Mouse (Mus musculus): Measurements from ENCODE around the gene Gpr18. TPM values are rescaled to one million over a fixed set of nuclear protein-coding genes. Genes with fewer than 3 reads are reported as not detected.

The Gpr18 gene
- total and polyA plus RNA-seq, 3 experiments: 33.5 to 46.2 (median 37.0) TPM

GRCm38 (mm10) chr14:121879266-121879840 lies 36.2 kb downstream of the Gpr18 start:
- TF ChIP-seq RCOR1 (conservative IDR thresholded peaks at IDR 0.05; ENCODE audit: low read depth, low read length) (no peak), HCFC1 (IDR thresholded peaks at IDR 0.05; ENCODE audit: low read depth, low read length) (no peak), JUN (IDR thresholded peaks at IDR 0.05; ENCODE audit: insufficient read depth, low read depth, low read length) (no peak)
- Histone ChIP-seq H3K4me1 (ENCODE audit: control insufficient read depth in 1 of 2, insufficient read depth in 2 of 2) (peaks cover 7 to 63% of the 10 kb centered on the region in 2 experiments), H3K36me3 (replicated peaks in 1 of 2; ENCODE audit: control insufficient read depth in 1 of 2, insufficient read depth in 1 of 2, low read length in 1 of 2) (peaks cover 6 to 35% of the 10 kb centered on the region in 2 experiments), H3K9ac (ENCODE audit: insufficient read depth, low read depth) (peak overlapping the region; percentile 70), H3K9me3 (replicated peaks; ENCODE audit: low read length) (no peaks in the 10 kb centered on the region), H3K4me3 (replicated peaks in 1 of 3; ENCODE audit: low read depth in 2 of 3, low read length in 2 of 3, poor library complexity in 1 of 3) (peak overlapping the region; percentile 83 to 99 (median 94)), H3K79me2 (replicated peaks; ENCODE audit: control insufficient read depth, extremely low read depth, insufficient read depth, poor library complexity, severe bottlenecking) (no peaks in the 10 kb centered on the region; the same call in 1 of the 2 replicates), H3K4me2 (ENCODE audit: insufficient read depth, low read depth, poor library complexity, severe bottlenecking) (peak overlapping the region; percentile 42), H3K27me3 (replicated peaks) (no peaks in the 10 kb centered on the region), H3K27ac (ENCODE audit: insufficient read depth, low read depth) (no peak overlapping the region)
- dilution Hi-C loops (cut with MboI; ENCODE audit: extremely low pct_ligation_motif_present, extremely low pct_unique_long_range_greater_than_20kb, low sequenced_read_pairs): no loop called here
- in situ Hi-C loops (cut with MboI; ENCODE audit: low pct_ligation_motif_present, low pct_unique_long_range_greater_than_20kb, low sequenced_read_pairs): no loop called here
- no peak for DNase-seq (ENCODE audit: extremely low read depth)

- Histone ChIP-seq H3K27me3 (replicated peaks) (no peaks in the 10 kb centered on the region), H3K4me1 (ENCODE audit: control insufficient read depth in 1 of 2, insufficient read depth in 2 of 2) (peaks cover 8 to 66% of the 10 kb centered on the region in 2 experiments), H3K27ac (ENCODE audit: insufficient read depth, low read depth) (0 out of 2 replicates have a peak overlapping the region, but pooled peaks have one; percentile 1), H3K9ac (ENCODE audit: insufficient read depth, low read depth) (peak overlapping the region; percentile 70), H3K4me3 (replicated peaks in 1 of 3; ENCODE audit: low read depth in 2 of 3, low read length in 2 of 3, poor library complexity in 1 of 3) (peak overlapping the region; percentile 83 to 99 (median 94)), H3K9me3 (replicated peaks; ENCODE audit: low read length) (no peaks in the 10 kb centered on the region), H3K79me2 (replicated peaks; ENCODE audit: control insufficient read depth, extremely low read depth, insufficient read depth, poor library complexity, severe bottlenecking) (no peaks in the 10 kb centered on the region; the same call in 1 of the 2 replicates), H3K4me2 (ENCODE audit: insufficient read depth, low read depth, poor library complexity, severe bottlenecking) (peak overlapping the region; percentile 42), H3K36me3 (replicated peaks in 1 of 2; ENCODE audit: control insufficient read depth in 1 of 2, insufficient read depth in 1 of 2, low read length in 1 of 2) (peaks cover 6 to 32% of the 10 kb centered on the region in 2 experiments)
- DNase-seq (ENCODE audit: extremely low read depth): no peak
- dilution Hi-C loops (cut with MboI; ENCODE audit: extremely low pct_ligation_motif_present, extremely low pct_unique_long_range_greater_than_20kb, low sequenced_read_pairs): no loop called here
- in situ Hi-C loops (cut with MboI; ENCODE audit: low pct_ligation_motif_present, low pct_unique_long_range_greater_than_20kb, low sequenced_read_pairs): no loop called here
- TF ChIP-seq IRF4 (IDR thresholded peaks at IDR 0.05; ENCODE audit: low read depth, low read length): no peak
- no peak for TF ChIP-seq POLR2AphosphoS2 (IDR thresholded peaks at IDR 0.05; ENCODE audit: low read depth, low read length)
- TF ChIP-seq ELF1 (IDR thresholded peaks at IDR 0.05; ENCODE audit: low read depth, low read length): no peak
- no peak for TF ChIP-seq SIN3A (IDR thresholded peaks at IDR 0.05; ENCODE audit: low read length)
- no peak for TF ChIP-seq CHD1 (IDR thresholded peaks at IDR 0.05; ENCODE audit: low read depth, low read length)
- TF ChIP-seq ZKSCAN1 (IDR thresholded peaks at IDR 0.05; ENCODE audit: borderline replicate concordance, low read depth, low read length): no peak
- TF ChIP-seq RAD21 (IDR thresholded peaks at IDR 0.05; ENCODE audit: low read depth, low read length): no peak
- TF ChIP-seq MYC (IDR thresholded peaks at IDR 0.05; ENCODE audit: low read depth, low read length): no peak
- TF ChIP-seq USF2 (conservative IDR thresholded peaks at IDR 0.05; ENCODE audit: low read depth, low read length): no peak
- no peak for TF ChIP-seq TCF12 (IDR thresholded peaks at IDR 0.05; ENCODE audit: low read depth, low read length)
- TF ChIP-seq CTCF (conservative IDR thresholded peaks at IDR 0.05 in 1 of 2, IDR thresholded peaks at IDR 0.05 in 1 of 2; ENCODE audit: low read depth in 2 of 2, low read length in 2 of 2): no peak
- no peak for TF ChIP-seq MAFK (IDR thresholded peaks at IDR 0.05; ENCODE audit: insufficient replicate concordance, low read length)
- TF ChIP-seq TBP (conservative IDR thresholded peaks at IDR 0.05; ENCODE audit: low read depth, low read length): no peak
- TF ChIP-seq JUND (conservative IDR thresholded peaks at IDR 0.05; ENCODE audit: low read depth, low read length): no peak
Measured at GRCm38 (mm10) chr14:121878859-121879206, 36.7 kb downstream of the Gpr18 start.
